Mouse (Mus musculus) liver, postnatal 0 days (tissue): Measurements from ENCODE around the gene Mon1b.

Experiments used
- CTCF ChIP-seq: sonication (generic); IDR thresholded peaks from 2 replicates; pipeline ENCODE4 v1.5.1; 2016; ENCODE audit warnings: antibody characterized with exemption, low read depth
- EP300 ChIP-seq: IDR thresholded peaks from 2 replicates; pipeline ENCODE4 v1.6.1; 2016; ENCODE audit warnings: antibody characterized with exemption, low read depth, mild to moderate bottlenecking

DNA sequence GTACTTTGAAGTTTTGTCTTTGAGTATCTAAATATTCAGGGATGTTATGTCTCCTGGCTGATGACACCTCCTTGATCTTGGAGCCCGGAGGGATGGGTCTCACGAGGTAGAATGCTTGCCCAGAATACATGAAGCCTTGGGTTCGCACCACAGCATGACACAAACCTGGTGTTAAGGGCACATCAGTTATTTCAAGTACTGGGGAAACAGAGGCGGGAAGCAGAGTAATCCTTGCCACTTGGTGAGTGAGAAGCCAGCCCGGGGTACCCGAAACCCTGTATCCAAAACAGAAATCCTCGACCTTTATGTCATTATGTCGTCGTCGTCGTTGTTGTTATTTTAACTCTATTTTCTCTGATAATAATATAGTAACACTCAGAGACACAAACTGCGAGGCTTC, 1.2 kb upstream of the Mon1b start:
- TF ChIP-seq CTCF, result no peak
- TF ChIP-seq EP300, result no peak
